Mouse (Mus musculus) embryonic facial prominence, embryonic 15.5 days (tissue): ENCODE measurements around the gene Pex11b. TPM values are rescaled to one million over a fixed set of nuclear protein-coding genes. Genes with fewer than 3 reads are reported as not detected.

Experiments used
- ATAC-seq: fragments of 200-750 bp; cut with Nextera tagmentation; 2 replicates; pipeline ENCODE4 v1.8.0; 2017; ENCODE audit warnings: low read depth, moderate TSS enrichment; ENCODE audit not compliant: insufficient number of reproducible peaks, low FRiP score, low TSS enrichment
- H3K27ac ChIP-seq: fragments of 300-500 bp; sonication (generic); replicated peaks from 2 replicates; pipeline ENCODE4 v1.5.1; 2015; ENCODE audit warnings: mild to moderate bottlenecking, inconsistent platforms
- H3K27me3 ChIP-seq: fragments of 300-500 bp; sonication (generic); 2 replicates; pipeline ENCODE4 v1.6.1; 2015; ENCODE audit warnings: inconsistent platforms
- H3K36me3 ChIP-seq: fragments of 300-500 bp; sonication (generic); 2 replicates; pipeline ENCODE4 v1.6.1; 2015; ENCODE audit warnings: mild to moderate bottlenecking, inconsistent platforms
- H3K4me1 ChIP-seq: fragments of 300-500 bp; sonication (generic); 2 replicates; pipeline ENCODE4 v1.6.1; 2015; ENCODE audit warnings: inconsistent platforms
- H3K4me2 ChIP-seq: fragments of 300-500 bp; sonication (generic); replicated peaks from 2 replicates; pipeline ENCODE4 v1.6.1; 2015; ENCODE audit warnings: mild to moderate bottlenecking, inconsistent platforms
- H3K4me3 ChIP-seq: fragments of 300-500 bp; sonication (generic); replicated peaks from 2 replicates; pipeline ENCODE4 v1.5.1; 2015; ENCODE audit warnings: mild to moderate bottlenecking, inconsistent platforms
- H3K9ac ChIP-seq: fragments of 300-500 bp; sonication (generic); 2 replicates; pipeline ENCODE4 v1.6.1; 2015; ENCODE audit warnings: inconsistent platforms
- H3K9me3 ChIP-seq: fragments of 300-500 bp; sonication (generic); replicated peaks from 2 replicates; pipeline ENCODE4 v1.6.1; 2016; ENCODE audit warnings: inconsistent platforms
- WGBS: fragments of 180-500 bp; shearing (Covaris S2); methylation state at CpG from one replicate; pipeline ENCODE4 v1.1.7; 2015; 5-methylcytosine and 5-hydroxymethylcytosine counted together
- polyA plus RNA-seq: library from polyadenylated mRNA; unstranded; fragments of >200 nt; fragmentation: Nextera tagmentation; extraction: Ambion mirVana; gene quantifications from 2 replicates; pipeline ENCODE4 v1.2.1, GENCODE M21; 2015

Pex11b gene
- polyA plus RNA-seq, 1 experiment from 2014 or later = 58.7 TPM

DNA sequence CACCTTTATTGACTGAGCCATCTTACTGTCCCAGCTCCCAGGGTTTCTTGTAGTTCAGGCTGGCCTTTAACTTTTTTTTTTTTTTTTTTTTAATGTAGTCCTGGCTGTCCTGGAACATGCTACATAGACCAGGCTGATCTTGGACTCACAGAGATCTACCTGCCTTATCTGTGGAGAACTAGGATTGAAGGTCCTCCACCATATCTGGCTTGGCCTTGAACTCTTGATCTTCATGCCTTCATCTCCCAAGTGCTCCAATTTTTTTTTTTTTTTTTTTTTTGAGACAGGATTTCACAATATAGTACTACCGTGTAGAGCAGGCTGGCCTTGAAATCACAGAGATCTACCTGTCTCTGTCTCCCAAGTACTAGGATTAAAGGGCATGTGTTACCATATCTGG is 58.4 kb downstream of the Pex11b start:
- Histone ChIP-seq H3K9ac (no peak overlapping the region), H3K27me3 (no peaks in the 10 kb centered on the region), H3K27ac (no peak overlapping the region), H3K4me3 (no peak overlapping the region), H3K36me3 (no peaks in the 10 kb centered on the region), H3K4me2 (no peak overlapping the region), H3K9me3 (no peaks in the 10 kb centered on the region), H3K4me1 (peaks cover 21% of the 10 kb centered on the region)
- 65% methylated on average over 1 of the region's 1 CpGs for WGBS
- no peak for ATAC-seq

Other genes starting within 250 kb of the Pex11b start
- gene BC107364, start 183.1 kb upstream of the Pex11b start, polyA plus RNA-seq = 0.31 TPM in 1 of 2 replicates, not detected in the other
- gene Hfe2, start 110.2 kb upstream of the Pex11b start, polyA plus RNA-seq = 12.4 and 16.1 TPM in 2 replicates
- gene Txnip, start 77.4 kb upstream of the Pex11b start, polyA plus RNA-seq = 179 and 184 TPM in 2 replicates
- 1.5 and 2.0 TPM in 2 replicates for gene Gm16253, start 58.4 kb upstream of the Pex11b start, polyA plus RNA-seq
- 43.6 and 48.5 TPM in 2 replicates for gene Polr3gl, start 41.2 kb upstream of the Pex11b start, polyA plus RNA-seq
- 2.2 and 3.0 TPM in 2 replicates for gene Ankrd34a, start 38.7 kb upstream of the Pex11b start, polyA plus RNA-seq
- 8.7 and 10.1 TPM in 2 replicates for gene Lix1l, start 34.2 kb upstream of the Pex11b start, polyA plus RNA-seq
- 119 and 121 TPM in 2 replicates for gene Rbm8a, start 5.4 kb upstream of the Pex11b start, polyA plus RNA-seq
- 0.43 and 0.45 TPM in 2 replicates for gene Gm42957, start 98 bp downstream of the Pex11b start, polyA plus RNA-seq
- 6.3 and 6.9 TPM in 2 replicates for gene Itga10, start 10.2 kb downstream of the Pex11b start, polyA plus RNA-seq
- 10.2 TPM in 2 replicates for gene Ankrd35, start 34.8 kb downstream of the Pex11b start, polyA plus RNA-seq
- gene Pias3, start 61.0 kb downstream of the Pex11b start, polyA plus RNA-seq = 65.4 and 74.1 TPM in 2 replicates
- gene Nudt17, start 73.2 kb downstream of the Pex11b start, polyA plus RNA-seq = 15.3 and 16.3 TPM in 2 replicates
- 32.3 and 32.8 TPM in 2 replicates for gene Polr3c, start 92.3 kb downstream of the Pex11b start, polyA plus RNA-seq
- gene Rnf115, start 92.3 kb downstream of the Pex11b start, polyA plus RNA-seq = 39.8 and 42.0 TPM in 2 replicates
- not detected in 2 replicates for gene Pdzk1, start 193.9 kb downstream of the Pex11b start, polyA plus RNA-seq
- 0.07 and 0.13 TPM in 2 replicates for gene Cd160, start 194.0 kb downstream of the Pex11b start, polyA plus RNA-seq